Mouse (Mus musculus) midbrain, embryonic 12.5 days (tissue): ENCODE results near the gene Cux1. TPM values are rescaled to one million over a fixed set of nuclear protein-coding genes. Genes with fewer than 3 reads are reported as not detected.
A peak's percentile ranks its signal among the peaks of the same experiment; 100 is the strongest.

Source experiments
- ATAC-seq: fragments of 200-750 bp; cut with Nextera tagmentation; 2 replicates; pipeline ENCODE4 v1.8.0; 2017; ENCODE audit warnings: low read depth, moderate TSS enrichment, moderate library complexity; ENCODE audit not compliant: low FRiP score
- H3K27ac ChIP-seq: fragments of 300-500 bp; sonication (generic); replicated peaks from 2 replicates; pipeline ENCODE4 v1.5.1; 2016; ENCODE audit warnings: mild to moderate bottlenecking
- H3K27me3 ChIP-seq: fragments of 300-500 bp; sonication (generic); 2 replicates; pipeline ENCODE4 v1.6.1; 2016; ENCODE audit warnings: mild to moderate bottlenecking
- H3K36me3 ChIP-seq: fragments of 300-500 bp; sonication (generic); 2 replicates; pipeline ENCODE4 v1.6.1; 2016
- H3K4me1 ChIP-seq: fragments of 300-500 bp; sonication (generic); 2 replicates; pipeline ENCODE4 v1.6.1; 2016
- H3K4me2 ChIP-seq: fragments of 300-500 bp; sonication (generic); replicated peaks from 2 replicates; pipeline ENCODE4 v1.6.1; 2016; ENCODE audit warnings: mild to moderate bottlenecking, moderate library complexity
- H3K4me3 ChIP-seq: fragments of 300-500 bp; sonication (generic); 2 replicates; pipeline ENCODE4 v1.5.1; 2016; ENCODE audit warnings: mild to moderate bottlenecking
- H3K9ac ChIP-seq: fragments of 300-500 bp; sonication (generic); replicated peaks from 2 replicates; pipeline ENCODE4 v1.6.1; 2016; ENCODE audit warnings: mild to moderate bottlenecking, moderate library complexity
- H3K9me3 ChIP-seq: fragments of 300-500 bp; sonication (generic); 2 replicates; pipeline ENCODE4 v1.6.1; 2016; ENCODE audit warnings: mild to moderate bottlenecking
- WGBS: fragments of 180-500 bp; shearing (Covaris S2); methylation state at CpG from one replicate; pipeline ENCODE4 v1.1.7; 2016; 5-methylcytosine and 5-hydroxymethylcytosine counted together
- polyA plus RNA-seq: library from polyadenylated mRNA; unstranded; fragments of >200 nt; fragmentation: Nextera tagmentation; extraction: Ambion mirVana; gene quantifications from 2 replicates; pipeline ENCODE4 v1.2.1, GENCODE M21; 2016

The Cux1 gene
- polyA plus RNA-seq, 1 experiment from 2014 or later = 150 TPM

DNA sequence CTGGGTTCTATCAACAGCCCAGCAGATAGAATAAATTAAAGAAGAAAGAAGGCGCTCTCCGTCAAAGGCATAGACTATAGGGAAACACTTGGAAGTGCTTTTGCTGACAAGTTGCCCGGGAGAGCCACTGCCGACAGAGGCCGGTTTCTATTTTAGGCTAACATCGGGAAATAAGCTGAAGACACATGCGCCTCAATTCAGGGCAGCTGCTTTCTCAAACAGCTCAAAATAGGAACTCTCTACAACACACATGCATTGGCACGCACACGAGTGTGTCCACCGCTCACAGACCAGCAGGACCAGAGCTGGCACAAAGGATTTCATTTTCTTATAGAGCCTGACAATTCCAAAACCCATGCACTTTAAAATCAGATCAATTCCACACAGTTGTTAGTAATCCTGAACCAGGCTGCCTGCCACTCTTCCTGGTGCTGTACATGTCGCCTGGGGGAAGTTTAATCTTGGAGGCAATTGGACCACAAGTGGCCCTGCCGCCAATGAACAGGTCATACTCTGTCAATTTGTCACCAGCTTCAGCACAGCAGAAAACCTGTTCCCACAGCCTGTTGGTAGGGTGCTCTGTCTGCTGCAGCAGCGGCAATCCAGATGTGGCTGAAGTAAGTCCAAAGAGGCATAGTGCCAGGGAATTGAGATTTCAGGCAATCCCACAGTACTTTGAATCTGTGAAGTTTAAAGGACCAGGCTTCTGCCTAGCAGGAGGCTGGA, 139.4 kb downstream of the Cux1 start:
- no peak overlapping the region for H3K4me2 ChIP-seq
- no peak overlapping the region for H3K9ac ChIP-seq
- 0 out of 2 replicates have a peak, but pooled peaks cover 4% of the 10 kb centered on the region for H3K4me1 ChIP-seq
- H3K27me3 ChIP-seq = no peaks in the 10 kb centered on the region
- WGBS = 75% methylated on average over 13 of the region's 13 CpGs
- H3K9me3 ChIP-seq = no peaks in the 10 kb centered on the region
- H3K4me3 ChIP-seq = no peak overlapping the region
- no peak for ATAC-seq
- peak overlapping the region; percentile 21; the same call in 1 of the 2 replicates for H3K27ac ChIP-seq
- no peaks in the 10 kb centered on the region for H3K36me3 ChIP-seq

DNA sequence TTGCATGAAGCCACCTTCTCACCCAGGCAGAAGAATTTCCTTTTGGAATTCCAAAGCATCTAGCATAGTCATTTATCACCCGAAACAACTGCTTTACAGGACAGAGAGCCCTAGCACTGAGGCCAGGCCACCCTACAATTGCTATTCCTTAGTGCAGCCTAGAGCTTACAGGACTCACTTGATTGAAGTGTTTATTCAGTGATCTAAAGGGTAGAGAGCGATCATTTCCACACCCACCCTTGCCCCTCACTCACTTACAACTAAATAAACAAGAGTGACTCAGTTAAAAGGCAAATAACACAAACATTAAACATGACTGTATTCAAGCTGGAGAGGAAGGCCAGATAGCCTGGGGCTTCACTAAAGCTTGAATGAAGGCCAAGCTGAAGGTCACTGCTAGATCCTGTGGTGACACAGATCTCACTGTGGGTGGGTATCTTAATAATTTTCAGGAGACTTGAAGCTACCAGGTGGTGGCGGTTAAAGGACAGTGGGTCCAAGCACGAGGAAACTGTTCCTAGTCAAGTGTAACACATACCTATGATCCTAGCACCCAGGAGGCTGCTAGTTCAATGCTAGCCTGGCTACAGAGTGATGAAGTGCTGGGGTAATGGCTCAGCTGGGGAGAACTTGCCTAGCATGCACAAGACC, 140.0 kb downstream of the Cux1 start:
- H3K4me3 ChIP-seq = no peak overlapping the region
- H3K4me1 ChIP-seq = 0 out of 2 replicates have a peak, but pooled peaks cover 4% of the 10 kb centered on the region
- H3K9ac ChIP-seq = no peak overlapping the region
- no peaks in the 10 kb centered on the region for H3K27me3 ChIP-seq
- no peaks in the 10 kb centered on the region for H3K9me3 ChIP-seq
- H3K36me3 ChIP-seq = no peaks in the 10 kb centered on the region
- 74% methylated on average over 4 of the region's 4 CpGs for WGBS
- H3K4me2 ChIP-seq = no peak overlapping the region
- H3K27ac ChIP-seq = no peak overlapping the region
- no peak for ATAC-seq

DNA sequence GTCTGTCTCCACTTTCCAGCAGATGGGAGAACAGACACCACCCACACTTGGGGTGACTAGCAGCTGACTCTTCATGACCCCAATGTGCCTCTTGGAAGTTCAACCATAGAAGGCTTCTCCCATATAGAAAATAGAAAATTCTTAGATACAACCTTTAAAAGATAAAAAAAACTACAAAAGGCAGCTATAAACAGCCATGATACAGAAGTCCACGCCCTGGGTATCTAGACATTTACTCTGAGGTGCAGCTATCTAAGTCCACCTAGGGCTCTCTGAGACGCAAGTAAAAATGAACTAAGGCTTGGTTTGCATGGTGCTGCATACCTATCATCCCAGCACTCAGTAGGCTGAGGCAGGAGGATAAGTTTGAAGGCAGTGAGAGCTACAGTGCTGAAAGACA, 144.3 kb downstream of the Cux1 start:
- Histone ChIP-seq H3K4me2 (no peak overlapping the region), H3K4me3 (no peak overlapping the region), H3K27ac (no peak overlapping the region), H3K27me3 (no peaks in the 10 kb centered on the region), H3K36me3 (no peaks in the 10 kb centered on the region), H3K9ac (no peak overlapping the region), H3K4me1 (no peaks in the 10 kb centered on the region), H3K9me3 (no peaks in the 10 kb centered on the region)
- 97% methylated on average over 2 of the region's 2 CpGs for WGBS
- no peak for ATAC-seq

DNA sequence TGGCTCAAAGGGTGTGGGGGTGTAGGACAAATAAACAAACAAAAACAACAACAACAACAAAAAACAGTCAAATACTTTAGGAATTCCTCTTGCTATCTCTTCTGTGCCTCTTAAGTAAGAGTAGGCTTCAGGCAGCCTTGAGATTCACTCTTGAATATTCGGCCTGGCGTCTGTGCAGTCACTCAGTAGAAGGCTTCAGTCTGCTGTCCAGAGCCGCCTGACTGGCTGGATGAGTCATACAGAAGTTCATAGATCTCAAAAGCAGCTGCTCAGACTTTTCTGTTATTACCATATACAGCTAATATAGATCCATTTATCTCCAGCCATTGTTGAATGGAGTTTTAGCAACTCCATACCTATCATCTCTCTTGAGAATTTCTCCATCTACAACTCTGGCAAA, 145.4 kb downstream of the Cux1 start:
- no peak overlapping the region for H3K4me2 ChIP-seq
- no peak overlapping the region for H3K27ac ChIP-seq
- 83% methylated on average over 3 of the region's 3 CpGs for WGBS
- H3K4me1 ChIP-seq = no peaks in the 10 kb centered on the region
- no peaks in the 10 kb centered on the region for H3K9me3 ChIP-seq
- no peaks in the 10 kb centered on the region for H3K27me3 ChIP-seq
- H3K4me3 ChIP-seq = no peak overlapping the region
- H3K36me3 ChIP-seq = no peaks in the 10 kb centered on the region
- ATAC-seq = no peak
- H3K9ac ChIP-seq = no peak overlapping the region

DNA sequence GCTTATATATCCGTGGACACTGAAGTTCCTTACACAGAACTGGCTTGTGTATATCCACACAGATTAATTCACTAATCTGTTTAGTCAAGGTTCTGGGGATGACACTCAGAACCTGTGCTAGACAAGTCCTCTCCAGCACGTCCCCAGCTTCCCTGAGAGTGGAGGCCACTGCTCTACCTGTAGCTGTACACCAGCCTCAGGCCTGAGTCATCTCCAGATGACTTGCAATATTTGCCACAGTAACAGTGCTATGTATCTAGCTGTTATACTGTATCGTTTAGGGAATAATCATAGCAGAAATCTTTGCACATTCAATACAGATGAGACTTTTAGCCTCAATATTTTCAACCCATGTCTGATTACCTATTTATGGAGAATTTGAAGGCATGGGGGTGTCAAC, 146.0 kb downstream of the Cux1 start:
- Histone ChIP-seq H3K9me3 (no peaks in the 10 kb centered on the region), H3K36me3 (no peaks in the 10 kb centered on the region), H3K27me3 (no peaks in the 10 kb centered on the region), H3K4me2 (no peak overlapping the region), H3K9ac (no peak overlapping the region), H3K4me3 (no peak overlapping the region), H3K4me1 (no peaks in the 10 kb centered on the region), H3K27ac (no peak overlapping the region)
- WGBS = 79% methylated on average over 3 of the region's 3 CpGs
- ATAC-seq = no peak

DNA sequence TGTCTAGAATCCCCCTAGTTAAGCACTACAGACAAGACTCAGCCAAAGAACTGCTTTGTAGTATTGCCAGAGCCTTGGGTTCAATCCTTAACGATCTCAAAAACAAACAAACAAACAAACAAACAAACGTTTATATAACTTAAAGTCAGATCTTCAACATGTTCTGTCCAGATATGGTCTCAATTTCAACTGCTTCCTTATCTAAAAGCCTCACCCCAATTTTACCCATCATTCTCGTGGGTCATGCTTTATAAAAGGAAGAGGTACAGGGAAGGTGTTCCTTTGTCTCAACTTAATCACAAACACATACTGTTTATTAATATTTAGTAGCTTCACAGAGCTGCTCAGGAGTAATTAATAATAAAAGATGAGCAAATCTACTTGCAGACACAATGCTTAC, 146.9 kb downstream of the Cux1 start:
- Histone ChIP-seq H3K27me3 (no peaks in the 10 kb centered on the region), H3K4me1 (no peaks in the 10 kb centered on the region), H3K4me2 (no peak overlapping the region), H3K9me3 (no peaks in the 10 kb centered on the region), H3K27ac (no peak overlapping the region), H3K4me3 (no peak overlapping the region), H3K36me3 (no peaks in the 10 kb centered on the region), H3K9ac (no peak overlapping the region)
- no peak for ATAC-seq
- WGBS = 87% methylated on average over 3 of the region's 3 CpGs

DNA sequence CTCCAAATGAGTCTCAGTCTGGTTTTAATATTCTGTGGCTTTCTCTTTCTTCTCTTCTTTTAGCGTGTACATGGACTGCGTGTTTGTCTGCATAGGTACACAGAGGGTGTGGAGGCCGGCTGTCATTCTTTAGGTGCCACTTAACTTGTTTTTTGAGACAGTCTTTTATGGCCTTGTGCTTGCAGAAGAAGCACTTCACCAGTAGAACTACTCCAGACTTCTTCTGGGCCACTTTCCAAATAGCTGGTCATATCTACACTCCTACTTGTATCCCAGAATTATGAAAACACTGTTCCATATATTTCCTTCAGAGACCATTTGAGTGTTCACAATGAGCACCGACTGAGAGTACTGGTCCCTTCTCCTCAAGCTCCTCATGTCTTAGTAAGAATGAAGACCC, 149.4 kb downstream of the Cux1 start:
- no peak for ATAC-seq
- H3K9me3 ChIP-seq = no peaks in the 10 kb centered on the region
- H3K4me1 ChIP-seq = no peaks in the 10 kb centered on the region
- 94% methylated on average over 4 of the region's 4 CpGs for WGBS
- no peaks in the 10 kb centered on the region for H3K36me3 ChIP-seq
- H3K9ac ChIP-seq = no peak overlapping the region
- H3K4me2 ChIP-seq = no peak overlapping the region
- no peaks in the 10 kb centered on the region for H3K27me3 ChIP-seq
- no peak overlapping the region for H3K27ac ChIP-seq
- no peak overlapping the region for H3K4me3 ChIP-seq

DNA sequence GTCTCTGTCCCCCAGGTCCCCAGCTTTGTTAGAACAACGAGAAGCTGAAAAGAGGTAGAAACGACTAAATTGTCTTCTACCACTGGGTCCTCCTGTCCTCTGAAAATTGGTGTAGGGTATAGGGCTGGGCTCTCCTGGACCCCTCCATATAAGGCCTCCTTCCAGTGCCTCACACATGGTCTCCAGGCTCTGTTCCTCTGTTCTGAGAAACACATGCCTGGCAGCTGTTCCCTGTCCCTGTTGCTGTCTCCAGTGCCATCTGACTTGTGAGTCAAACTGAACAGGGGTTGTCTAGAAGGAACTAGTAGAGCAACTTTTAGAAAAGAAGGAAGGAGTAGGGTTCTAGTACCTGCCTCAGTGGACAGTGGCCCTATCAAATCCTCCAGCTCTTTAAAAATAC, 152.8 kb downstream of the Cux1 start:
- no peaks in the 10 kb centered on the region for H3K9me3 ChIP-seq
- H3K4me3 ChIP-seq = no peak overlapping the region
- H3K9ac ChIP-seq = no peak overlapping the region
- H3K36me3 ChIP-seq = no peaks in the 10 kb centered on the region
- H3K27ac ChIP-seq = no peak overlapping the region
- no peak for ATAC-seq
- H3K4me2 ChIP-seq = no peak overlapping the region
- H3K4me1 ChIP-seq = no peaks in the 10 kb centered on the region
- 81% methylated on average over 2 of the region's 2 CpGs for WGBS
- H3K27me3 ChIP-seq = no peaks in the 10 kb centered on the region

DNA sequence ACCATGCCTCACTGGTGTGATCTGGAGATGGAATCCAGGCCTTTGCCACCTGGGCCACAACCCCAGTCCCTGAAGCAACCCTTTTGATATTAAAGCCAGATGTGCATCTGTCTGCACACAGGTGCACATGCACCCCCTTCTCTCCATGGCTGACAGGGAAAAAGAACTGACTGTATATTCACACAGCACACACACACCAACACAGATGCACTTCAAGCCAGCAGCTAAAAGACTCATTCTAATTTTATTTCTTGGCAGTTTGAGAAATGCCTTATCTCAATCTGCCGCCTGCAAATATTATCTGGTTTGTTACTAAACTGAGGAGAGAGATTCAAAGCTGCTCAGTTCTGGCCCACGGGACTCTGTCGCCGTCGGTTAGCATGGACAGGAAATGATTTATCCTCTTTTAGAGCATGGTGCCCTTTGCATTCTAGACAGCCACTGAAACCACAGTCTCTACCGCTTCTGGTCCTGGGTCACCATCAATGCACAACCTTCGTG, 156.6 kb downstream of the Cux1 start:
- 0 out of 2 replicates have a peak, but pooled peaks cover 3% of the 10 kb centered on the region for H3K9me3 ChIP-seq
- WGBS = 88% methylated on average over 7 of the region's 7 CpGs
- no peak overlapping the region for H3K27ac ChIP-seq
- no peak overlapping the region for H3K9ac ChIP-seq
- peaks cover 21% of the 10 kb centered on the region for H3K36me3 ChIP-seq
- no peak for ATAC-seq
- no peak overlapping the region for H3K4me3 ChIP-seq
- H3K27me3 ChIP-seq = no peaks in the 10 kb centered on the region
- H3K4me2 ChIP-seq = no peak overlapping the region
- no peaks in the 10 kb centered on the region for H3K4me1 ChIP-seq

DNA sequence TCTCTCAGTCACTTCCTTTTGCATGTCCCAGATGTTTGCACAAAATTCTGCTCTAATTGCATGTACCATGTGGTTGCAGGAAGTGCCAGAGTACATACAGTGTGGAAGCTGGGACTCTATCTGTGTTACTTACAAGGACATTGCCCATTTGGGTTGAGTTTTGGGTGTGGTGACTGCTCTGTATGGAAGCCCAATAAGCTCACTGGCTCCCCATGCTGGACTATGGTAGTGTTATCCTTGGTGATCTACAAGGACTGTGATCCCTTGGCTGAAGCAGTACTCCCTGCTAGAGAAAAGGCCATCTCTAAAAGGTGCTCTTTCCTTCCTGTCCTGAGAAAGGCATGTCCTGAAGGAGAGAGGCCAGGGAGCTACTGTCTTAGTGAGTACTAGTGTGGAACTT, 160.9 kb downstream of the Cux1 start:
- no peak for ATAC-seq
- Histone ChIP-seq H3K4me2 (no peak overlapping the region), H3K9me3 (0 out of 2 replicates have a peak, but pooled peaks cover 3% of the 10 kb centered on the region), H3K27me3 (no peaks in the 10 kb centered on the region), H3K9ac (no peak overlapping the region), H3K4me1 (peaks cover 8% of the 10 kb centered on the region; the same call in 1 of the 2 replicates), H3K27ac (no peak overlapping the region), H3K36me3 (peaks cover 25% of the 10 kb centered on the region), H3K4me3 (no peak overlapping the region)

DNA sequence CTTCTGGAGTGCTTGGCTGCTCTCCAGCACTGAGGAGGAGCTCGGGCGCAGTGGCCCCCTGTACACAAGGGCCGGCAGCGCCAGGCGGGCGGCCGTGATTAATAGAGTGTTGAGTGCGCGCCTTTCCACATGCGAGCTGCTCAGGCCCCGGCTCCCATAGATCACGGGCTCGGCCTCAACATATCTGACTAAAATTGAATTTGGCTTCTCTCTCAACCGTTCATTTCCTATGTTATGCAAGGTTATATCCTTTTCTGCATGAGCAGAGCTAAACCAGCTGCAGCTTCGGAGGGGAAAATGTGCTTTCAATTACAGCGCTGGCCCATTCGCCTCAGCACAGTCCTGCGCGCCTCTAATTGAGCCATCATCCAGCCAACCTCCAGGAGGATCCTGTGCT, 163.7 kb downstream of the Cux1 start:
- Histone ChIP-seq H3K27me3 (no peaks in the 10 kb centered on the region), H3K4me2 (no peak overlapping the region), H3K9ac (no peak overlapping the region), H3K27ac (no peak overlapping the region), H3K4me1 (peaks cover 8% of the 10 kb centered on the region; the same call in 1 of the 2 replicates), H3K36me3 (peaks cover 25% of the 10 kb centered on the region), H3K4me3 (no peak overlapping the region), H3K9me3 (0 out of 2 replicates have a peak, but pooled peaks cover 3% of the 10 kb centered on the region)
- ATAC-seq = no peak
- WGBS = 73% methylated on average over 19 of the region's 19 CpGs
